Mouse (Mus musculus) kidney, adult 2 months (tissue): ENCODE measurements at regions not wholly inside any gene's neighbourhood (a gene's known extent, or its start where the extent isn't known, plus 50 kb on each side); places are given as distances from the start of the nearest gene placed in this dataset.

Source experiments
- CTCF ChIP-seq: fragments of 200-500 bp; conservative IDR thresholded peaks from 2 replicates; pipeline ENCODE4 v1.5.1; 2011; ENCODE audit warnings: low read depth, mild to moderate bottlenecking, control low read depth, low read length, moderate library complexity, mixed read lengths; ENCODE audit not compliant: insufficient read depth, insufficient read length
- POLR2A ChIP-seq: fragments of 200-500 bp; IDR thresholded peaks from one replicate; pipeline ENCODE4 v1.6.1; 2011; ENCODE audit warnings: low read depth, low read length, control low read depth

DNA sequence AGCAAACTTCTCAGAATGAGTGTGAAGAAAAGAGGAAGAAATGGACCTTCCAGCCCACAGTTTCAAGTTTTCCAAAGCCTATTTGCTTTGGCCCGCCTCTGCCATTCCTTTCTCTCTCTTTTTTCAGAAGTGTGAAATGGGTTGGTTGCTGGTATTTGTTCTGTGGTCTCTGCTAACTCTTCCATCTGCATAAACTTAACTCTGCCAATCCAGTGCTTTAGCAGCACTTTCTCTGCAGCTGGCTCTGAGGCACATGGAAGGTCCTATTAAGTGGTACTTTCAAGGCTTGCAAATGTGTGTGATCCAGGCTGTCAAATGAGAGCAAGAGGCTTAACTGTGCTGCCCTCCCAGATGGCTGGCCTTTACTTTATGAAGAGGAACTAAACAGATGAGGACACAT is 383.6 kb downstream of the Gm826 start:
- TF ChIP-seq POLR2A (no peak), CTCF (no peak)
